In genomic region chr17:27565163-27565941, GRCm38 (mm10) we compare ENCODE assay signal across 8 mouse cellular contexts. TPM values are rescaled to one million over a fixed set of nuclear protein-coding genes. Genes with fewer than 3 reads are reported as not detected.
DNase-seq lines count a peak whose midpoint lies in the region; ATAC-seq and TF ChIP-seq lines count a peak whose summit lies in the region.

Gene AI413582, minus strand, starts transcription at chr17:27565756.

- no peaks in the 10 kb centered on the region for H3K27me3 ChIP-seq in heart, embryonic 10.5 days (ENCODE audit: insufficient read depth, poor library complexity, severe bottlenecking)
- H3K27me3 ChIP-seq in kidney, embryonic 15.5 days = no peaks in the 10 kb centered on the region
- no peaks in the 10 kb centered on the region for H3K27me3 ChIP-seq in limb, embryonic 15.5 days
- H3K27me3 ChIP-seq in midbrain, postnatal 0 days (ENCODE audit: insufficient read depth, low read length) = no peaks in the 10 kb centered on the region

- under 1% methylated on average over 58 of the region's 58 CpGs for WGBS in heart, embryonic 10.5 days
- WGBS in kidney, embryonic 15.5 days = under 1% methylated on average over 58 of the region's 58 CpGs
- WGBS in limb, embryonic 15.5 days = 1% methylated on average over 58 of the region's 58 CpGs
- under 1% methylated on average over 54 of the region's 58 CpGs for WGBS in midbrain, postnatal 0 days

- peak; percentile 93 for ATAC-seq in kidney, embryonic 15.5 days (replicated peaks; ENCODE audit: low FRiP score)
- peak; percentile 90 for ATAC-seq in limb, embryonic 15.5 days (ENCODE audit: insufficient number of reproducible peaks, low FRiP score, low TSS enrichment, low read depth)
- peak; percentile 93 for ATAC-seq in midbrain, postnatal 0 days (ENCODE audit: low FRiP score)

- peak; percentile 97 to 98 for DNase-seq in B cell, adult 2 months
- DNase-seq in brain, adult 2 months (ENCODE audit: low read depth, low spot score) = peak; percentile 97
- DNase-seq in heart, embryonic 10.5 days (ENCODE audit: low spot score) = peak; percentile 98
- DNase-seq in midbrain, postnatal 0 days (ENCODE audit: low spot score) = peak; percentile 95
- DNase-seq in spleen, postnatal 10 days (ENCODE audit: low spot score in 2 of 2) = peak; percentile 95 to 98

- H3K36me3 ChIP-seq in heart, embryonic 10.5 days = peaks cover 24% of the 10 kb centered on the region
- peaks cover 22% of the 10 kb centered on the region for H3K36me3 ChIP-seq in kidney, embryonic 15.5 days
- H3K36me3 ChIP-seq in limb, embryonic 15.5 days = no peaks in the 10 kb centered on the region
- peaks cover 5% of the 10 kb centered on the region; the same call in 1 of the 2 replicates for H3K36me3 ChIP-seq in midbrain, postnatal 0 days (ENCODE audit: insufficient read depth, low read length)

- H3K4me2 ChIP-seq in kidney, embryonic 15.5 days = peak within 1 kb of the TSS; percentile 99
- peak within 1 kb of the TSS; percentile 96 for H3K4me2 ChIP-seq in limb, embryonic 15.5 days
- H3K4me2 ChIP-seq in midbrain, postnatal 0 days (ENCODE audit: low read depth, low read length, poor library complexity, severe bottlenecking) = peak within 1 kb of the TSS; percentile 85

- peak within 1 kb of the TSS; percentile 67 for H3K9ac ChIP-seq in kidney, embryonic 15.5 days
- peak within 1 kb of the TSS; percentile 76 for H3K9ac ChIP-seq in limb, embryonic 15.5 days
- peak within 1 kb of the TSS; percentile 79 for H3K9ac ChIP-seq in midbrain, postnatal 0 days (replicated peaks; ENCODE audit: low read length, poor library complexity, severe bottlenecking)

- H3K4me1 ChIP-seq in embryonic fibroblast, embryonic 13.5 days (ENCODE audit: control insufficient read depth, insufficient read depth, low read length) = peaks cover 19% of the 10 kb centered on the region; the same call in 1 of the 2 replicates
- H3K4me1 ChIP-seq in heart, embryonic 10.5 days = peaks cover 63% of the 10 kb centered on the region
- H3K4me1 ChIP-seq in kidney, embryonic 15.5 days = peaks cover 36% of the 10 kb centered on the region
- peaks cover 32% of the 10 kb centered on the region for H3K4me1 ChIP-seq in limb, embryonic 15.5 days
- peaks cover 4% of the 10 kb centered on the region for H3K4me1 ChIP-seq in midbrain, postnatal 0 days (ENCODE audit: insufficient read depth, low read length)

- no peak; the same call in none of the 2 replicates for TF ChIP-seq POLR2A in embryonic fibroblast, embryonic 13.5 days (IDR thresholded peaks at IDR 0.05; ENCODE audit: low read depth, low read length)

- no peaks in the 10 kb centered on the region for H3K9me3 ChIP-seq in heart, embryonic 10.5 days
- no peaks in the 10 kb centered on the region for H3K9me3 ChIP-seq in kidney, embryonic 15.5 days (replicated peaks)
- no peaks in the 10 kb centered on the region for H3K9me3 ChIP-seq in limb, embryonic 15.5 days
- H3K9me3 ChIP-seq in midbrain, postnatal 0 days (ENCODE audit: low read length) = no peaks in the 10 kb centered on the region

- TF ChIP-seq CTCF in embryonic fibroblast, embryonic 13.5 days (IDR thresholded peaks at IDR 0.05; ENCODE audit: borderline replicate concordance, insufficient read depth, low read length) = peak; percentile 67
- peak; percentile 91 for TF ChIP-seq CTCF in midbrain, postnatal 0 days (IDR thresholded peaks at IDR 0.05)

- H3K27ac ChIP-seq in embryonic fibroblast, embryonic 13.5 days (ENCODE audit: insufficient read depth, low read length) = no peak within 1 kb of the TSS; the same call in 1 of the 2 replicates
- peak within 1 kb of the TSS; percentile 87 for H3K27ac ChIP-seq in heart, embryonic 10.5 days
- peak within 1 kb of the TSS; percentile 69 for H3K27ac ChIP-seq in kidney, embryonic 15.5 days
- peak within 1 kb of the TSS; percentile 33 for H3K27ac ChIP-seq in limb, embryonic 15.5 days
- H3K27ac ChIP-seq in midbrain, postnatal 0 days (ENCODE audit: low read depth, low read length) = peak within 1 kb of the TSS; percentile 72

- H3K4me3 ChIP-seq in embryonic fibroblast, embryonic 13.5 days (ENCODE audit: insufficient read depth, low read length) = peak within 1 kb of the TSS; percentile 60
- peak within 1 kb of the TSS; percentile 78 for H3K4me3 ChIP-seq in heart, embryonic 10.5 days
- peak within 1 kb of the TSS; percentile 56 for H3K4me3 ChIP-seq in kidney, embryonic 15.5 days (replicated peaks)
- peak within 1 kb of the TSS; percentile 68 for H3K4me3 ChIP-seq in limb, embryonic 15.5 days
- H3K4me3 ChIP-seq in midbrain, postnatal 0 days (ENCODE audit: low read depth, low read length) = peak within 1 kb of the TSS; percentile 68

RNA-seq across cellular contexts. Expression of gene AI413582, which starts in this region (rescaled TPM):
- polyA plus RNA-seq in embryonic fibroblast, embryonic 13.5 days (2011; ENCODE audit: insufficient read length, low read depth, missing spikeins) = 15.6 and 30.9 TPM in 2 replicates
- 19.7 and 21.0 TPM in 2 replicates for polyA plus RNA-seq in heart, embryonic 10.5 days (2016; fragmentation: Nextera tagmentation; extraction: Ambion mirVana)
- 14.1 and 17.3 TPM in 2 replicates for polyA plus RNA-seq in kidney, embryonic 15.5 days (2015; fragmentation: Nextera tagmentation; extraction: Ambion mirVana)
- 28.4 TPM in 2 replicates for polyA plus RNA-seq in limb, embryonic 15.5 days (2015; fragmentation: Nextera tagmentation; extraction: Ambion mirVana)
- 70.2 and 80.2 TPM in 2 replicates for total RNA-seq in midbrain, postnatal 0 days (2014; rRNA removed)
- polyA plus RNA-seq in midbrain, postnatal 0 days (2015; fragmentation: Nextera tagmentation; extraction: Ambion mirVana) = 88.8 and 113 TPM in 2 replicates
